Mouse (Mus musculus) kidney, embryonic 14.5 days (tissue): ENCODE results near the gene Ccdc84. TPM values are rescaled to one million over a fixed set of nuclear protein-coding genes. Genes with fewer than 3 reads are reported as not detected.
A peak's percentile ranks its signal among the peaks of the same experiment; 100 is the strongest.
"Not testable (repeated sequence)": the region's sequence is repeated elsewhere in the genome, so short reads cannot be mapped to it uniquely, and the experiment has no call there.

Source experiments
- ATAC-seq: fragments of 200-750 bp; cut with Nextera tagmentation; 2 replicates; pipeline ENCODE4 v1.8.0; 2017; ENCODE audit warnings: moderate number of reproducible peaks, mild to moderate bottlenecking, moderate TSS enrichment, moderate library complexity; ENCODE audit not compliant: low FRiP score, low TSS enrichment
- H3K27ac ChIP-seq: fragments of 300-500 bp; sonication (generic); 2 replicates; pipeline ENCODE4 v1.5.1; 2014; ENCODE audit warnings: low read depth, mild to moderate bottlenecking, low read length, moderate library complexity, mixed read lengths
- H3K27me3 ChIP-seq: fragments of 300-500 bp; sonication (generic); 2 replicates; pipeline ENCODE4 v1.6.1; 2014; ENCODE audit warnings: mild to moderate bottlenecking, low read length; ENCODE audit not compliant: control insufficient read depth, insufficient read depth
- H3K36me3 ChIP-seq: fragments of 300-500 bp; sonication (generic); 2 replicates; pipeline ENCODE4 v1.6.1; 2014; ENCODE audit warnings: low read length, mixed read lengths; ENCODE audit not compliant: control insufficient read depth, insufficient read depth
- H3K4me1 ChIP-seq: fragments of 300-500 bp; sonication (generic); 2 replicates; pipeline ENCODE4 v1.6.1; 2014; ENCODE audit warnings: low read length, mixed read lengths; ENCODE audit not compliant: control insufficient read depth, insufficient read depth
- H3K4me2 ChIP-seq: fragments of 300-500 bp; sonication (generic); replicated peaks from 2 replicates; pipeline ENCODE4 v1.6.1; 2014; ENCODE audit warnings: low read depth, mild to moderate bottlenecking, low read length
- H3K4me3 ChIP-seq: fragments of 300-500 bp; sonication (generic); 2 replicates; pipeline ENCODE4 v1.5.1; 2014; ENCODE audit warnings: mild to moderate bottlenecking, low read length
- H3K9ac ChIP-seq: fragments of 300-500 bp; sonication (generic); 2 replicates; pipeline ENCODE4 v1.6.1; 2014; ENCODE audit warnings: low read depth, mild to moderate bottlenecking, low read length, moderate library complexity
- H3K9me3 ChIP-seq: fragments of 300-500 bp; sonication (generic); 2 replicates; pipeline ENCODE4 v1.6.1; 2016; ENCODE audit warnings: low read length; ENCODE audit not compliant: control insufficient read depth
- WGBS: fragments of 180-500 bp; shearing (Covaris S2); extraction: QIAGEN DNeasy Blood & Tissue Kit; methylation state at CpG from one replicate; pipeline ENCODE4 v1.1.7; 2014; 5-methylcytosine and 5-hydroxymethylcytosine counted together
- polyA plus RNA-seq: library from polyadenylated mRNA; unstranded; fragments of >200 nt; fragmentation: Nextera tagmentation; extraction: Ambion mirVana; gene quantifications from 2 replicates; pipeline ENCODE4 v1.2.1, GENCODE M21; 2014

Ccdc84 gene
- 26.7 and 28.3 TPM in 2 replicates for polyA plus RNA-seq

DNA sequence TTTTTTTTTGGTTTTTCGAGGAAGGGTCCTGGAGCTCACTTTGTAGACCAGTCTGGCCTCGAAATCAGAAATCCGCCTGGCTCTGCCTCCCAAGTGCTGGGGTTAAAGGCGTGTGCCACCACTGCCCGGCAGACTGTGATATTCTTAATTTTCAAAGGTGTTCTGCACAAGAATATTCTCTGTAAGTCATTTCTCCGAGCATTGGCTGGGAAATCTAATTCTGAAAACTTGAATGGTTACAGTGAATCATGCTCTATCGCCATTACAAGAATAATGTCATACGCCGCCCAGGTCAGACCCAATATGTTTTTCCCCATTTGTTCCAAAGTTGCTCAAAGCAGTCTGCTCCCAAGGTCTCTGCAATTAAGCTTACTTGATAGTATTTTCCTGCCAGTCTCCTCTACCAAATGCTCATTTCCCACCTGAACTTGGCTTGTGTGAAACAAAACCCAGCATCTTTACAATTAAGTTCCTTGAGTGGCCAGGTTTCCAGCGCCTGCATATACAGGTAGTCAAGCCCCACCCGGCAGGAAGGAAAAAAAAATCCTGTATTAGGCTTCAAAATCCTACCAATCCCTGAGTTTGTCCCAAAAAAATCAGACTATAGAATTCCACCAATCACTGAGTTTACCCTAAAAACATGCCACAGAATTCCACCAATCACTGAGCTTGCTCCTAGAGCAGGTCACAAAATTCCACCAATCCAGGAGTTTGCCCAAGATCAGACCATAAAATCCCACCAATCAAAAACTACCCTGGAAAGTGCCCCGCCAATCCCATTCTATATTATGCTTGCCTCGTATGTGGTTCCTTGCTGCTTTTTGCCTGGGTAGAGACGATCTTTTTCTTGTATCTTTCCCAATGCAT lies at the start of gene Ccdc84:
TSS of gene Ccdc84 (minus strand) at position 51 of the 867 bp plus-strand sequence.
- peak within 1 kb of the TSS; percentile 48; the same call in 1 of the 2 replicates for H3K27ac ChIP-seq
- ATAC-seq: no peak
- peak within 1 kb of the TSS; percentile 85 for H3K4me3 ChIP-seq
- H3K4me2 ChIP-seq: peak within 1 kb of the TSS; percentile 86
- H3K9me3 ChIP-seq: no peaks in the 10 kb centered on the region
- H3K9ac ChIP-seq: peak within 1 kb of the TSS; percentile 79
- peaks cover 11% of the 10 kb centered on the region for H3K36me3 ChIP-seq
- 79% methylated on average over 14 of the region's 14 CpGs for WGBS
- peaks cover 5% of the 10 kb centered on the region; the same call in 1 of the 2 replicates for H3K4me1 ChIP-seq
- no peaks in the 10 kb centered on the region for H3K27me3 ChIP-seq

DNA sequence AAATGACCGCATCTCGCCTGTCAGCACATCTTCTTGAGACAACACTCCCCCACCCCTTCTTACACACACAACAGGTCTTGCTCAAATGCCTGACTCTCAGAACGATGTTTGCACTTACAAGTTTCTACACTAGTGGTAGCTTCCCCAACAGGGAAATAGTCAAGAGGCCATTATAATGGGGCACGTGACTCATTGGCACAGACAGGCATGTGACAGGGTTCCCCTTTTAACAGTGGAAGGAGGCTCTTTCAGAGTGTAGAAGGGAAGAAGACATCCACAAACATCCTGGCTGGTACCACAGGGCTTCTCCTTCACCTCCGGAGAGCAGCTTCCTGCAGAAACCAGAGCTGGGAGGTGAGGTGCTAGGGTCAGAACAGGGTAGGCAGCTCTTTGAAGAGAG lies 43.6 kb upstream of the Ccdc84 start:
- H3K27me3 ChIP-seq: no peaks in the 10 kb centered on the region

DNA sequence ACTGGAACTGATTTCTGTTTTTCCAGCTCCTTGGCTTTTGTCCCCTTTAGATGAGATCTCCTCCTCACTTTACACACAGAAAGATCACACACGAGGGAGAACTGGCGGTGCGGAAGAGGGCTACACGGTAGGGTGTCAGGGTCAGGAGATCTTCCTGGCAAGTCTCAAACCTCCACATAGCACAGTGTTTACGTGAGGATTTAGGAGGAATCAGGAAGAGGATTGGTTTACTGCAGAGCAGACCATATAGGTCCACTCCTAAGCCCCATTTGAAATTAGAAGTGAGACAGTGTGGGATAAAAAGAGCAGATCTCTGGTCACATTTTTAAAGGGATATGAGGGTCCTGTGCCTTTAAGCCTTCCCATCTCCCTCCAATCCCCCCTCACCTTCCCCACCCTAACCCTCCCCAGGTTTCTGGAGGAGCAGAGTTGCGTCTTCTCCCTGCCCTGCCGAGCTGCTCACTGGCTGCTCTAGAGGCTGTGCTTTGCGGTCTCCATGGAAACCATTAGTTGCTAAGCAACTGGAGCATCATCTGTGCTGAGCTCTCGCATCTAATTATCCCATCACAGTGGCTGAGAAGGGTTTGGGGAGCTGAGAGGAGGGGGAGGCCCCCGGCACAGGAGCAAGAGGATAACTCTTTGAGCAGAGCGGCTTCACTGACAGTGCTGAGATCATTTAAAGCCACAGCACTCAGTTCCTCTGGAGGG lies 38.8 kb upstream of the Ccdc84 start:
- no peak overlapping the region for H3K27ac ChIP-seq
- no peak overlapping the region for H3K9ac ChIP-seq
- WGBS: 5% methylated on average over 11 of the region's 11 CpGs
- no peaks in the 10 kb centered on the region for H3K36me3 ChIP-seq
- H3K9me3 ChIP-seq: no peaks in the 10 kb centered on the region
- H3K27me3 ChIP-seq: no peaks in the 10 kb centered on the region
- peak; percentile 65; the same call in 1 of the 2 replicates for ATAC-seq
- no peak overlapping the region for H3K4me2 ChIP-seq
- H3K4me3 ChIP-seq: no peak overlapping the region
- H3K4me1 ChIP-seq: peaks cover 3% of the 10 kb centered on the region; the same call in 1 of the 2 replicates

More for the DNA sequence above, 43.6 kb upstream of the Ccdc84 start:
- Histone ChIP-seq H3K9ac (no peak overlapping the region), H3K27ac (no peak overlapping the region), H3K4me2 (no peak overlapping the region), H3K9me3 (no peaks in the 10 kb centered on the region), H3K4me1 (peaks cover 2% of the 10 kb centered on the region; the same call in 1 of the 2 replicates), H3K36me3 (no peaks in the 10 kb centered on the region), H3K4me3 (no peak overlapping the region)
- 82% methylated on average over 5 of the region's 5 CpGs for WGBS
- no peak for ATAC-seq

DNA sequence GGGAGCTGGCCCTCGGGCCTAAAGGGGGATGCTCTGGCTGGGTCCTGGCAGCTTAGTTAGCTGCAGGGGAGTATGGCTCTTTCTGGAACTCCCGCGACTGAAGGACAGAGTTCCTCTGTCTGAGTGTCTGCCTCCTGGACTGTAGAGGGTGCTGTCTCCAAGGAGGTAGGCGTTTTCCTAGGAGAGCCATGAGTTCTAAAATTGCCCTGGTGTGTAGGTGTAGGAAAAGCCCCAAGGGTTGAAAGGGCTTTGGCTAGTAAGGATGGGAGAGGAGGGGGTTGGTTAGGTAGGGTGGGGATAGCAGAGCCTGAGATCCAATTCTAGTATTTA lies 36.5 kb upstream of the Ccdc84 start, which contains the start of gene Upk2:
TSS of gene Upk2 (minus strand) at position 86 of the 330 bp plus-strand sequence.
- 20% methylated on average over 4 of the region's 4 CpGs for WGBS
- H3K9me3 ChIP-seq: no peaks in the 10 kb centered on the region
- no peak within 1 kb of the TSS for H3K4me2 ChIP-seq
- H3K36me3 ChIP-seq: no peaks in the 10 kb centered on the region
- H3K4me1 ChIP-seq: peaks cover 3% of the 10 kb centered on the region; the same call in 1 of the 2 replicates
- no peak within 1 kb of the TSS for H3K4me3 ChIP-seq
- H3K27ac ChIP-seq: no peak within 1 kb of the TSS
- H3K9ac ChIP-seq: no peak within 1 kb of the TSS
- H3K27me3 ChIP-seq: no peaks in the 10 kb centered on the region
- no peak for ATAC-seq

DNA sequence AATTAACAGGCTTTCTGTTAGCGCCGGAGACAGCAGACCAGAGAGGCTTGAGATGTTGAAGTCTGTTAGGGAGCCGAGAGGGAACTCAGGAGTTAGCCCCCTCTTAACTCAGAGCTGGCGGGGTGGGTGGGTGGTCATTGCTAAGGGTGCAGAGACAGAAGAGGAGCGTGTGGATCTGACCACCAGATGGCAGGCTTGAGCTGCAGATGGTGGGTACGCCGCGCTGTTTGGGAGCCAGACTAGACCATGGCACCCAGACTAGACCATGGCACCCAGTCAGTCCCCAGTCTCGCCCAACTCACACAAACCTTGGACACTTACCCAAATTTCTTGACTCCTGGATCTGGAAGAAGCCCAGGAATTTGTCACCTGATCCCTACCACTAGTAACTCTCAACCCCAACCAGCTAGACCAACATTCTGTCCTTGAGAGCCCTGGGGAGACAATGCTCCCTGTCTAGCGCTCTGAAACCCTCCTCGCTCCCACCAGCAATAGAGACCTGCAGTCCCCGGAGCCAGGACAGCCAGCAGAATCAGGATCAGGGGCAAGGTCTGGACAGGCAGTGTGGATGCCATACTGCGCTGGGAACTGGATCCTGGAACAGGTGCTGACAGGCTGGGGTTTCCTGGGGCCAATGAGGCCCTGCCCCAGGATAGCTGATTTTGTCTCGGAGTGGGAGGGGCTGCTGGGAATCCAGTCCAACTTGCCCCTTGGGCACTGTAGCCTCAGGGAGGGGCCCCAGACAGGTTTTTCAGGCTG lies 35.9 kb upstream of the Ccdc84 start:
- no peak overlapping the region for H3K27ac ChIP-seq
- WGBS: 8% methylated on average over 14 of the region's 14 CpGs
- H3K9me3 ChIP-seq: no peaks in the 10 kb centered on the region
- H3K4me1 ChIP-seq: peaks cover 3% of the 10 kb centered on the region; the same call in 1 of the 2 replicates
- no peak overlapping the region for H3K4me3 ChIP-seq
- ATAC-seq: peak; percentile 87
- no peaks in the 10 kb centered on the region for H3K36me3 ChIP-seq
- no peak overlapping the region for H3K9ac ChIP-seq
- no peak overlapping the region for H3K4me2 ChIP-seq
- no peaks in the 10 kb centered on the region for H3K27me3 ChIP-seq

DNA sequence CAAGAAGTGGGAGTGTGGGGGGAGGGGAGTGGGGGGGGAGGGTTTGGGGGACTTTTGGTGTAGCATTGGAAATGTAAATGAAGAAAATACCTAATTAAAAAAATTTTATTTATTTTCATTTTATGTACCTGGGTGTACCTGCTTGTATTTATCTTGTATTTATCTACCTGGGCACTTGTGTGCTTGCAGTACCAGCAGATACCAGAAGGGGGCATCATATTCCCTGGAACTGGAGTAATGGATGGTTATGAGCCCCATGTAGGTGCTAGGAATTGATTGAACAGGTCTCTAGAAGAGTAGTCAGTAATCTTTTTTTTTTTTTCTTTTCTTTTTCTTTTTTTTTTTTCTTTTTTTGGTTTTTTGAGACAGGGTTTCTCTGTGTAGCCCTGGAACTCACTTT lies 32.0 kb upstream of the Ccdc84 start:
- Histone ChIP-seq H3K9me3 (no peaks in the 10 kb centered on the region), H3K9ac (no peak overlapping the region), H3K4me3 (no peak overlapping the region), H3K36me3 (no peaks in the 10 kb centered on the region), H3K27ac (no peak overlapping the region), H3K27me3 (no peaks in the 10 kb centered on the region), H3K4me1 (no peaks in the 10 kb centered on the region), H3K4me2 (no peak overlapping the region)
- no peak for ATAC-seq

DNA sequence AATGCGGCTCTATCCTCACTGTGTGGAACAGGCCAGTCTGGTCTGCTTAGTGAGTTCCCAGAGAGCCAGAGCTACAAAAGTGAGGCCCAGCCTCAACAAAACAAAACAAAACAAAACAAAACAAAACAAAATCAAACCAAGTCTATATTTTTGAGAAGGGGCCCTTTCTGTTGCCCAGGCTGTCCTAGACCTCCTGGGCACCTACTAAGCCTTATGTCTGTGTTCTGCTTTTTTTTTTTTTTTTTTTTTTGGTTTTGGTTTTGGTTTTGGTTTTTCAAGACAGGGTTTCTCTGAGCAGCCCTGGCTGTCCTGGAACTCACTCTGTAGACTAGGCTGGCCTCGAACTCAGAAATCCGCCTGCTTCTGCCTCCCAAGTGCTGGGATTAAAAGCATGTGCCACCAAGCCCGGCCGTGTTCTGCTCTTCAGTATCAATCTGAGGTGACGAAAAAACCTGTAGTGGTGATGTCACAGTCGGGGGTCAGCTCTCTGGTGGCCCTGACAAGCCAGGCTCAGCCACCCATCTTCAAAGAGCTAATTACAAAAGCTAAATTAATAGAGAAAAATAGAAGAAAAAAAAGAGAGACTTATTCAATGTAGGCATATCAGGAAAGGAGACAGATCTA lies 26.1 kb upstream of the Ccdc84 start:
- not testable (repeated sequence) for H3K4me2 ChIP-seq, H3K27ac ChIP-seq, H3K9ac ChIP-seq, H3K4me3 ChIP-seq, H3K4me1 ChIP-seq, H3K36me3 ChIP-seq, H3K27me3 ChIP-seq, H3K9me3 ChIP-seq, ATAC-seq
- 89% methylated on average over 7 of the region's 7 CpGs for WGBS

DNA sequence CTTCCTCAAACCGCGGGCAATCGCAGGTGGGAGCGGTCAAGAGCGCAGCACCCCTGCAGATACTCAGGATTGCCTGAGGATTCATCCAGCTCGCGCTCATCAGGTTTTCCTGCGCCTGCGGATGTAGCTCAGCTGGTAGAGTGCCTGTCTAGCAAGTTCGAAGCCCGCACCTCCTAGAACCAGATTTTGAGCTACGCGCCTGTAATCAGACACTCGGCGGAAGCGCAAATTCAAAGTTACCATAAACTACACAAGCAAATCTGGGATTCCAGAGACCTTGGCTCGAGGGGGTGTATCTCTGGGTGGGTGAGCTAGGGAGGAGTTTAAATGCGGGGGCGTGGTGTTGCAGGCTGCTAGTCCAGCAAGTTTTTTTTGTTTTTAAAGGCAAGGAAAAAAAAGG lies 22.6 kb upstream of the Ccdc84 start, which contains the start of gene Foxr1:
TSS of gene Foxr1 (minus strand) at position 176 of the 400 bp plus-strand sequence.
- Histone ChIP-seq H3K4me1 (no peaks in the 10 kb centered on the region), H3K27me3 (no peaks in the 10 kb centered on the region), H3K27ac (no peak within 1 kb of the TSS), H3K4me3 (no peak within 1 kb of the TSS), H3K36me3 (no peaks in the 10 kb centered on the region), H3K9ac (no peak within 1 kb of the TSS), H3K9me3 (no peaks in the 10 kb centered on the region), H3K4me2 (no peak within 1 kb of the TSS)
- no peak for ATAC-seq
- WGBS: 85% methylated on average over 19 of the region's 19 CpGs
